Mouse (Mus musculus) embryonic facial prominence, embryonic 14.5 days (tissue): ENCODE results near the gene Hoxc12. TPM values are rescaled to one million over a fixed set of nuclear protein-coding genes. Genes with fewer than 3 reads are reported as not detected.
A peak's percentile ranks its signal among the peaks of the same experiment; 100 is the strongest.

ENCODE experiments used
- ATAC-seq: fragments of 200-750 bp; cut with Nextera tagmentation; 2 replicates; pipeline ENCODE4 v1.8.0; 2017; ENCODE audit warnings: low read depth, moderate number of reproducible peaks, moderate TSS enrichment
- DNase-seq: peaks from one replicate; pipeline ENCODE4 v3.0.0-alpha.2; 2015; ENCODE audit warnings: low spot score
- H3K27ac ChIP-seq: fragments of 300-500 bp; sonication (generic); replicated peaks from 2 replicates; pipeline ENCODE4 v1.5.1; 2014; ENCODE audit warnings: low read depth, mild to moderate bottlenecking, low read length, moderate library complexity
- H3K27me3 ChIP-seq: fragments of 300-500 bp; sonication (generic); replicated peaks from 2 replicates; pipeline ENCODE4 v1.6.1; 2014; ENCODE audit warnings: low read length; ENCODE audit not compliant: control insufficient read depth, insufficient read depth
- H3K36me3 ChIP-seq: fragments of 300-500 bp; sonication (generic); 2 replicates; pipeline ENCODE4 v1.6.1; 2014; ENCODE audit warnings: low read length, mixed read lengths; ENCODE audit not compliant: control insufficient read depth, insufficient read depth
- H3K4me1 ChIP-seq: fragments of 300-500 bp; sonication (generic); 2 replicates; pipeline ENCODE4 v1.6.1; 2014; ENCODE audit warnings: antibody characterized with exemption, low read length; ENCODE audit not compliant: control insufficient read depth, insufficient read depth
- H3K4me2 ChIP-seq: fragments of 300-500 bp; sonication (generic); 2 replicates; pipeline ENCODE4 v1.6.1; 2014; ENCODE audit warnings: low read depth, mild to moderate bottlenecking, low read length, moderate library complexity, mixed read lengths
- H3K4me3 ChIP-seq: fragments of 300-500 bp; sonication (generic); 2 replicates; pipeline ENCODE4 v1.5.1; 2014; ENCODE audit warnings: low read depth, mild to moderate bottlenecking, low read length
- H3K9ac ChIP-seq: fragments of 300-500 bp; sonication (generic); 2 replicates; pipeline ENCODE4 v1.6.1; 2014; ENCODE audit warnings: low read depth, mild to moderate bottlenecking, low read length, moderate library complexity, mixed read lengths
- H3K9me3 ChIP-seq: fragments of 300-500 bp; sonication (generic); 2 replicates; pipeline ENCODE4 v1.6.1; 2016; ENCODE audit warnings: low read length; ENCODE audit not compliant: control insufficient read depth
- WGBS: fragments of 180-500 bp; shearing (Covaris S2); extraction: QIAGEN DNeasy Blood & Tissue Kit; methylation state at CpG from one replicate; pipeline ENCODE4 v1.1.7; 2014; 5-methylcytosine and 5-hydroxymethylcytosine counted together
- polyA plus RNA-seq: library from polyadenylated mRNA; unstranded; fragments of >200 nt; fragmentation: Nextera tagmentation; extraction: Ambion mirVana; gene quantifications from 2 replicates; pipeline ENCODE4 v1.2.1, GENCODE M21; 2014

Gene Hoxc12
- polyA plus RNA-seq, 1 experiment from 2014 or later: not detected

DNA sequence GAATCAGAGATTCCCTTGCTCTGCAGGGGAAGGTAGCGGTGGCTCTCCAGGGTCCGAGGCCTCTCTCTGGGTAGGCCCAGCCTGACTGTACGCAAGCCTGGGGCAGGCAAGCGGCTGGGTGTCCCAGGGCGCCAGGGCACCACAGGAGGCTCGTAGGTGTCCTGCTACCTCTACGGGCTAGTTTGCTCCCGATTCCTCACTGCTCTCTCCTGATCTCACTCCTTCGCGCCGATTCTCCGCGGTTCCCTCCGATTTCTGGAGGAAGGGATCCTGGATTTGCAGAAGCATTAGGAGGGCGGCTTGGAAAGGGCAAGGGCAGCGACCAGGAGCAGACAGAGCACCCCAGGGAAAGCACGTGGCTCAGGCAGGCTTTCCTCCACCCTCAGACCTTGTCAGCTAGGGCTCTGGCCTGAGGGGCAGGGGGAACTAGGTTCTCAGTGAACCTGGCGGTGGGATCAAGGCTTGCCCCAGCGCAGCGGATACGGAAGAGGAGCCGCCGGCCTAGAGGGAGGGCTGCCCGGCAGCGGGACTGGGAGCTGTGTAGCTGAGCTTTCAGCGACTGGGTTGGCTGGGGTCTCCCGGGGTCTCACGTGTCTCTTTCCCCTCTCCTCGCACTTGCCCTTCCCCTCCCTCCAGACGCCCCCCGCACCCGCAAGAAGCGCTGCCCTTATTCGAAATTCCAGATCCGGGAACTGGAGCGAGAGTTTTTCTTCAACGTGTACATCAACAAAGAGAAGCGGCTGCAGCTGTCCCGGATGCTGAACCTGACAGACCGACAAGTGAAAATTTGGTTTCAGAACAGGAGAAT lies 19.5 kb downstream of the Hoxc12 start:
- 2% methylated on average over 31 of the region's 40 CpGs for WGBS
- H3K27ac ChIP-seq: no peak overlapping the region
- no peaks in the 10 kb centered on the region for H3K4me1 ChIP-seq
- no peak overlapping the region for H3K9ac ChIP-seq
- no peaks in the 10 kb centered on the region for H3K36me3 ChIP-seq
- H3K4me2 ChIP-seq: no peak overlapping the region
- no peaks in the 10 kb centered on the region for H3K9me3 ChIP-seq
- DNase-seq: no peak
- no peak for ATAC-seq
- H3K27me3 ChIP-seq: peaks cover 98% of the 10 kb centered on the region
- no peak overlapping the region for H3K4me3 ChIP-seq

- WGBS: 1% methylated on average over 12 of the region's 12 CpGs
- H3K4me3 ChIP-seq: no peak overlapping the region
Observed at GRCm38 (mm10) chr15:102956906-102957305, 20.3 kb downstream of the Hoxc12 start.

DNA sequence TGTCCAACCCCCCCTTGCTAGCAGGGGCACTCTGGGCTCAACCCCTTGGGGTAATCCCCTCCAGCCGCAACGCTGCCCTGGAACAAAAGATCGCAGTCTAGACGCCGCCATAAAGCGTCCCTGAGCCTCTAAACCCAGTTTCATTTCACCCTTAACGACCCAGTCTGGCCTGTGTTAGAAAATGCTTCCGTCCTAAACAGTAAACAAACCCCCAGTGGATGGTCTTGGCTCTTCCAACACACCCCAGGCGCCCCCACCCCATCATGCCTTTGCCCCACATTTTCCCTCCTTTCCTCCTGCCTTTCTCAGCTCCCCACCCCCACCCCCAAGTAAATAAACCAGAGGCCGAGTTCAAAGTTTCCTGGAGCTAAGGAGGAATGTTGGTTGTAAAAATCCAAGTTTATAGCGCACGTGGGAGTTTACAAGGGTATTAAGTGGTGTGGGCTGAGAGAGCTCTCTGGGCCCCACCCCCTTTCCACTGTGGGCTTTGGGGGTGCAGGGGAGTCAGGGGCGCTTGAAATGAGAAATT lies 23.2 kb downstream of the Hoxc12 start:
- WGBS: under 1% methylated on average over 13 of the region's 13 CpGs
- H3K9ac ChIP-seq: no peak overlapping the region
- H3K4me1 ChIP-seq: no peaks in the 10 kb centered on the region

More at GRCm38 (mm10) chr15:102956906-102957305, 20.3 kb downstream of the Hoxc12 start:
- Histone ChIP-seq H3K9ac (no peak overlapping the region), H3K27me3 (peaks cover 98% of the 10 kb centered on the region), H3K4me2 (no peak overlapping the region), H3K36me3 (no peaks in the 10 kb centered on the region), H3K9me3 (no peaks in the 10 kb centered on the region), H3K27ac (no peak overlapping the region), H3K4me1 (no peaks in the 10 kb centered on the region)
- ATAC-seq (no peak), DNase-seq (no peak)

DNA sequence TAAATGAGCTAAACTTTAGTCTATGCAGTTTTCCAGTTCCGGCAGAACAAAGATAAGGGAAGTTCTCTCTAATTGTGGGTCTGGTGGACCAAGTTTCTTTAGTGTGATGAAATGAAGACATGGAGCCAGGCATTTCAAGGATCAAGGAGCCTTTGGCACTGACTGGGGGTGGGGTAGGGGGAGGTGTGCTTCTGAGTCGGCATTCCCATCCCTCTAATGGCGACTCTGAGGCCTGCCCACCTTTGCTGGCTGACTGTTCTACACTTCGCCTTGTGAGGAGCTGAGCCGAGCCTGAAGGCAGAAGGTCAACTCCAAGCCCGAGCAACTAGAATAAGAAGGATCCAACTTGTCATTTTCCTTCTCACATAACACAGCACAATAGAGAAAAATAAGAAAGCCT lies 25.2 kb downstream of the Hoxc12 start:
- H3K4me1 ChIP-seq: no peaks in the 10 kb centered on the region
- ATAC-seq (no peak), DNase-seq (no peak)
- no peaks in the 10 kb centered on the region for H3K36me3 ChIP-seq
- no peak overlapping the region for H3K4me2 ChIP-seq
- no peak overlapping the region for H3K27ac ChIP-seq
- no peaks in the 10 kb centered on the region for H3K9me3 ChIP-seq
- no peak overlapping the region for H3K4me3 ChIP-seq
- 6% methylated on average over 6 of the region's 6 CpGs for WGBS
- peaks cover 98% of the 10 kb centered on the region for H3K27me3 ChIP-seq
- no peak overlapping the region for H3K9ac ChIP-seq

More for the DNA sequence above, 23.2 kb downstream of the Hoxc12 start:
- DNase-seq (no peak), ATAC-seq (no peak)
- Histone ChIP-seq H3K9me3 (no peaks in the 10 kb centered on the region), H3K36me3 (no peaks in the 10 kb centered on the region), H3K4me3 (no peak overlapping the region), H3K27ac (no peak overlapping the region), H3K4me2 (no peak overlapping the region), H3K27me3 (peaks cover 98% of the 10 kb centered on the region)

- no peak for DNase-seq
- Histone ChIP-seq H3K4me3 (no peak overlapping the region), H3K4me1 (no peaks in the 10 kb centered on the region), H3K9ac (no peak overlapping the region), H3K27ac (no peak overlapping the region), H3K36me3 (no peaks in the 10 kb centered on the region), H3K27me3 (peaks cover 98% of the 10 kb centered on the region), H3K4me2 (no peak overlapping the region), H3K9me3 (no peaks in the 10 kb centered on the region)
- 2% methylated on average over 13 of the region's 13 CpGs for WGBS
- no peak for ATAC-seq
Observed at GRCm38 (mm10) chr15:102962492-102962891, 25.9 kb downstream of the Hoxc12 start.

- Histone ChIP-seq H3K4me2 (no peak overlapping the region), H3K27ac (no peak overlapping the region)
- ATAC-seq: no peak
Observed at GRCm38 (mm10) chr15:102963259-102963658, 26.7 kb downstream of the Hoxc12 start.

GRCm38 (mm10) chr15:102963671-102964640 lies 27.4 kb downstream of the Hoxc12 start:
- H3K4me2 ChIP-seq: no peak overlapping the region
- H3K9me3 ChIP-seq: no peaks in the 10 kb centered on the region
- no peaks in the 10 kb centered on the region for H3K36me3 ChIP-seq
- 0 out of 2 replicates have a peak overlapping the region, but pooled peaks have one; percentile 8 for H3K4me3 ChIP-seq
- ATAC-seq (no peak), DNase-seq (peak; percentile 16)
- H3K27ac ChIP-seq: no peak overlapping the region
- H3K4me1 ChIP-seq: no peaks in the 10 kb centered on the region
- 2% methylated on average over 28 of the region's 28 CpGs for WGBS
- no peak overlapping the region for H3K9ac ChIP-seq
- H3K27me3 ChIP-seq: peaks cover 97% of the 10 kb centered on the region

More at GRCm38 (mm10) chr15:102963259-102963658, 26.7 kb downstream of the Hoxc12 start:
- Histone ChIP-seq H3K9me3 (no peaks in the 10 kb centered on the region), H3K9ac (no peak overlapping the region), H3K36me3 (no peaks in the 10 kb centered on the region), H3K27me3 (peaks cover 97% of the 10 kb centered on the region), H3K4me1 (no peaks in the 10 kb centered on the region), H3K4me3 (0 out of 2 replicates have a peak overlapping the region, but pooled peaks have one; percentile 8)
- DNase-seq: no peak
- 2% methylated on average over 8 of the region's 8 CpGs for WGBS
